Comparison of ENCODE assay signal across 8 mouse cellular contexts in genomic region chrX:36743503-36744101, GRCm38 (mm10). TPM values are rescaled to one million over a fixed set of nuclear protein-coding genes. Genes with fewer than 3 reads are reported as not detected.
A peak's percentile ranks its signal among the peaks of the same experiment; 100 is the strongest.
DNase-seq lines count a peak whose midpoint lies in the region; ATAC-seq and TF ChIP-seq lines count a peak whose summit lies in the region.

Slc25a43 (plus strand) TSS chrX:36743659.

- H3K4me1 ChIP-seq in bone marrow macrophage, adult 2 months (ENCODE audit: control insufficient read depth, insufficient read depth, low read length) = peaks cover 15% of the 10 kb centered on the region
- H3K4me1 ChIP-seq in heart, embryonic 11.5 days (ENCODE audit: control insufficient read depth, insufficient read depth, low read length) = no peaks in the 10 kb centered on the region
- no peaks in the 10 kb centered on the region for H3K4me1 ChIP-seq in kidney, embryonic 14.5 days (ENCODE audit: control insufficient read depth, insufficient read depth, low read length)

- no peaks in the 10 kb centered on the region for H3K27me3 ChIP-seq in heart, embryonic 11.5 days (ENCODE audit: control insufficient read depth, insufficient read depth, low read length)
- no peaks in the 10 kb centered on the region for H3K27me3 ChIP-seq in kidney, embryonic 14.5 days (ENCODE audit: control insufficient read depth, insufficient read depth, low read length)

- H3K9ac ChIP-seq in heart, embryonic 11.5 days (ENCODE audit: low read depth, low read length) = peak within 1 kb of the TSS; percentile 73
- H3K9ac ChIP-seq in kidney, embryonic 14.5 days (ENCODE audit: low read depth, low read length) = peak within 1 kb of the TSS; percentile 50

- 19% methylated on average over 36 of the region's 36 CpGs for WGBS in heart, embryonic 11.5 days (ENCODE audit: insufficient replicate concordance)
- WGBS in kidney, embryonic 14.5 days = 27% methylated on average over 36 of the region's 36 CpGs

- no peaks in the 10 kb centered on the region for H3K9me3 ChIP-seq in heart, embryonic 11.5 days (replicated peaks; ENCODE audit: control insufficient read depth, low read length)
- H3K9me3 ChIP-seq in kidney, embryonic 14.5 days (ENCODE audit: control insufficient read depth, low read length) = no peaks in the 10 kb centered on the region

- no peak for TF ChIP-seq CTCF in bone marrow macrophage, adult 2 months (IDR thresholded peaks at IDR 0.05; ENCODE audit: low read depth, low read length)

- H3K36me3 ChIP-seq in heart, embryonic 11.5 days (ENCODE audit: control insufficient read depth, insufficient read depth, low read length) = no peaks in the 10 kb centered on the region
- H3K36me3 ChIP-seq in kidney, embryonic 14.5 days (ENCODE audit: control insufficient read depth, insufficient read depth, low read length) = no peaks in the 10 kb centered on the region

- DNase-seq in gastrocnemius, adult 18-20 months (ENCODE audit: low spot score) = peak; percentile 2
- no peak for DNase-seq in gastrocnemius, adult 8-10 months (ENCODE audit: low spot score in 2 of 2)
- peak; percentile 15 for DNase-seq in lung, postnatal 14 days
- peak; percentile 18 to 70 for DNase-seq in spleen, postnatal 4 days (ENCODE audit: low spot score in 2 of 2)
- no peak for DNase-seq in layer of hippocampus, adult 8-10 months (ENCODE audit: low spot score in 2 of 2)

- H3K4me2 ChIP-seq in heart, embryonic 11.5 days = peak within 1 kb of the TSS; percentile 74
- H3K4me2 ChIP-seq in kidney, embryonic 14.5 days (replicated peaks; ENCODE audit: low read depth, low read length) = peak within 1 kb of the TSS; percentile 66

- H3K4me3 ChIP-seq in bone marrow macrophage, adult 2 months (ENCODE audit: insufficient read depth, low read length) = peak within 1 kb of the TSS; percentile 82
- peak within 1 kb of the TSS; percentile 50 for H3K4me3 ChIP-seq in heart, embryonic 11.5 days (ENCODE audit: low read depth, low read length)
- H3K4me3 ChIP-seq in kidney, embryonic 14.5 days (ENCODE audit: low read length) = peak within 1 kb of the TSS; percentile 36

- H3K27ac ChIP-seq in bone marrow macrophage, adult 2 months (ENCODE audit: insufficient read depth, low read depth, low read length) = peak within 1 kb of the TSS; percentile 76
- H3K27ac ChIP-seq in heart, embryonic 11.5 days (ENCODE audit: low read depth, low read length) = no peak within 1 kb of the TSS
- no peak within 1 kb of the TSS for H3K27ac ChIP-seq in kidney, embryonic 14.5 days (ENCODE audit: low read depth, low read length)

- ATAC-seq in heart, embryonic 11.5 days (replicated peaks; ENCODE audit: insufficient number of reproducible peaks, low FRiP score, low TSS enrichment) = 0 out of 2 replicates have a peak, but pooled peaks have one; percentile 14
- peak; percentile 77 for ATAC-seq in kidney, embryonic 14.5 days (ENCODE audit: low FRiP score, low TSS enrichment)

- no peak for TF ChIP-seq POLR2A in bone marrow macrophage, adult 2 months (IDR thresholded peaks at IDR 0.05; ENCODE audit: borderline replicate concordance, low read depth, low read length)

RNA-seq across cellular contexts. Expression of gene Slc25a43, which starts in this region (rescaled TPM):
- not detected for total RNA-seq in gastrocnemius, adult 18-20 months (2021)
- total RNA-seq in gastrocnemius, adult 8-10 months (2022) = under 1 TPM in 1 of 4 experiments, not detected in 3; 0.45 TPM
- 5.8 and 6.4 TPM in 2 replicates for polyA plus RNA-seq in bone marrow macrophage, adult 2 months (2012; ENCODE audit: insufficient read depth, insufficient read length, missing spikeins)
- polyA plus RNA-seq in heart, embryonic 11.5 days (2014; fragmentation: Nextera tagmentation; extraction: Ambion mirVana) = 2.2 and 3.6 TPM in 2 replicates
- polyA plus RNA-seq in kidney, embryonic 14.5 days (2014; fragmentation: Nextera tagmentation; extraction: Ambion mirVana) = 2.2 and 3.4 TPM in 2 replicates
- total RNA-seq in layer of hippocampus, adult 8-10 months (2022) = 1 to 10 TPM in 1 of 4 experiments, under 1 TPM in 2, not detected in 1; 0.41 to 1.7 (median 0.82) TPM

Comparison
In these comparisons a context has a peak if more than half of its experiments do, and no peak if none do; other contexts are left out.
1. Peak in DNase-seq in gastrocnemius, adult 18-20 months; RNA of the gene not detected or under 1 TPM.
2. DNase-seq: peak in lung, postnatal 14 days (single experiment) and spleen, postnatal 4 days (2 of 2); none in gastrocnemius, adult 8-10 months (0 of 2) and layer of hippocampus, adult 8-10 months (0 of 2).
3. Peak in every context shown above with its lines, with median percentiles within 50 percentile points of each other: H3K4me3 ChIP-seq.